Mouse (Mus musculus): ENCODE results near the gene Fmr1.
A peak's percentile ranks its signal among the peaks of the same experiment; 100 is the strongest.
"Not testable (repeated sequence)": the region's sequence is repeated elsewhere in the genome, so short reads cannot be mapped to it uniquely, and the experiment has no call there.

The Fmr1 gene

GRCm38 (mm10) chrX:68678333-68678740, at the start of gene Fmr1:
Fmr1 (plus strand) TSS chrX:68678541.
- DNase-seq (ENCODE audit: low read depth, low spot score) = peak; percentile 98

DNA sequence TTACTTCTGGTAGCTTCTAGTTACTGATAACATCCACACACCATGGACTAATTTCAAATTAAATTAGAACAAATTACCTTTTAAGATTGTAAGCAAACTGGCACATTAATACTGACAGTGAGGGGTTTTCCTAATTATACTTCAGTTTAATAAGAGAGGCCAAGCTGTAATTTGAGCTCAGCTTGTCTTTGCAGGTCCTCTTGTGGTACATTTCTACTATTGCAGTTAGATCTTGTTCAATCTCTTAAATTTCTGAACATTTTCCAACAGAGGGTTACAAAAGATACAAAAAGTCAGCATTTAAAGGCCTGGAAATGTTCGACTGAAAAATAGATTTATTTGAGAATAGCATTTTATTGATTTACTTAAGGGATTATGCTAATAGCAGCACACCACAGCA, 36.7 kb upstream of the Fmr1 start:
- DNase-seq (ENCODE audit: low read depth, low spot score) = no peak

- peak; percentile 63 for DNase-seq (ENCODE audit: low read depth, low spot score)
These were observed 33.0 kb upstream of the Fmr1 start for GRCm38 (mm10) chrX:68645154-68645919.

- DNase-seq (ENCODE audit: low read depth, low spot score) = no peak
These were observed 833 bp upstream of the Fmr1 start for GRCm38 (mm10) chrX:68677508-68677907.

GRCm38 (mm10) chrX:68678815-68679486, 610 bp downstream of the Fmr1 start:
- peak; percentile 38 for DNase-seq (ENCODE audit: low read depth, low spot score)

- no peak for DNase-seq (ENCODE audit: low read depth, low spot score)
These were observed 6.4 kb downstream of the Fmr1 start for GRCm38 (mm10) chrX:68684706-68685105.

DNA sequence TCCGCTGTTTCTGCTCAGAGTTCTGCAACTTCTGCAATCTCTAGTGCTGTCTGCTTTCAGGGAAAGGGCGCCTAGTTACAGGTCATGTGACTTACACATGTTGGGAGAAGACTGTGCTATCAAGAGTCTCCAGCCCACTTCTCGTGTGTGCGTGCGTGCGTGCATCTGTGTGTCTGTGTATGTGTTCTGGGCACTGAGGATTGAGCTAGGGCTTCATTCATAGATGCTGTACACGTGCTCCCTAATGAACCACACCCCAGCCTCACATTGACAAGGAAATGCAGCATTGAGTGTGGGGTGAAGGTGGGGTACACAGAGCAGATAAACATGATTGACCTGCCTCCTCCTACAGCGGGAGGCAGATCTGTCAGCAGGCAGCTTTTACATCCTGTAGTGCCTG, 13.6 kb downstream of the Fmr1 start:
- DNase-seq (ENCODE audit: low read depth, low spot score) = not testable (repeated sequence)

DNA sequence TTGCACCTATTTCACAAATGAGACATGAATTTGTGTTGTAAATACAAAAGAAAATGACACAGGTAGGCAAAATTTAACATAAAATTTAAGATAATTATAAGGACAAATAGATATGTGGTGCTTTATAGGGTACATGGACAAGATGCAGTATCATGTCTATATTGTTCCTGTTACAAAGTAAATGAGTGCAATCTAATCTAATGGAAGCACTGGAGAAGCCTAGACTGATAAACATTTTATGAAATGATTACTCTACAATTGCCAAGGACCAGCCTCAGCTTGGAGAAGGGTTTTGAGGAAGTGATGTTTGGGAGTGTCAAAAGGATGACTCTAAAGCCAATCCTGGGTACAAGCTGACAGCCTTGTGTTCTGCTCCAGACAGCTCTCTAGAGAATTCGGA, 58.6 kb downstream of the Fmr1 start:
- DNase-seq (ENCODE audit: low read depth, low spot score) = no peak

GRCm38 (mm10) chrX:68740088-68740487, 61.7 kb downstream of the Fmr1 start:
- DNase-seq (ENCODE audit: low read depth, low spot score) = no peak

DNA sequence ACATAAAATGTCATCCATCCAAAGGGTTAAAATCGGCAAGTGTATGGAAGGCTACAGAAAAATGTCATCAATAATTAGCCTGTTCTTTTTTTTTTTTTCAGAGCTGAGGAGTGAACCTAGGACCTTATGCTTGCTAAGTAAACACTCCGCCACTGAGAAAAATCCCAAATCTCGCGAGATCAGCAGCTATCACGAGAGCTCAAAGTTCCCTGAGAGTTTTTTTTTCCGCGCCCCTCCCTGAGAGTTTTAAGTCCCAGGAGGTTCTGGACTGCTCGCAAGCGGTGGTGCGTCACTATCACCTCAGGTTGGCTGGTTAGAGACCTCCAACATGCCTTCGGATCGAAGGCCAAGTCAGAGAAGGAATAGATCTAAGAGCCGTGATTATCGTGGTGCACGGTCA, 83.3 kb downstream of the Fmr1 start, which contains the start of gene Fmr1nb:
Gene Fmr1nb (plus strand): TSS at position 234 of the 400 bp plus-strand sequence.
- no peak for DNase-seq (ENCODE audit: low read depth, low spot score)
